Mouse (Mus musculus) right cerebral cortex, postnatal 4 days (tissue): ENCODE measurements around the gene Fanci.

ENCODE experiments used
- DNase-seq: peaks from one replicate; pipeline ENCODE4 v3.0.0-alpha.2; 2022

The Fanci gene

DNA sequence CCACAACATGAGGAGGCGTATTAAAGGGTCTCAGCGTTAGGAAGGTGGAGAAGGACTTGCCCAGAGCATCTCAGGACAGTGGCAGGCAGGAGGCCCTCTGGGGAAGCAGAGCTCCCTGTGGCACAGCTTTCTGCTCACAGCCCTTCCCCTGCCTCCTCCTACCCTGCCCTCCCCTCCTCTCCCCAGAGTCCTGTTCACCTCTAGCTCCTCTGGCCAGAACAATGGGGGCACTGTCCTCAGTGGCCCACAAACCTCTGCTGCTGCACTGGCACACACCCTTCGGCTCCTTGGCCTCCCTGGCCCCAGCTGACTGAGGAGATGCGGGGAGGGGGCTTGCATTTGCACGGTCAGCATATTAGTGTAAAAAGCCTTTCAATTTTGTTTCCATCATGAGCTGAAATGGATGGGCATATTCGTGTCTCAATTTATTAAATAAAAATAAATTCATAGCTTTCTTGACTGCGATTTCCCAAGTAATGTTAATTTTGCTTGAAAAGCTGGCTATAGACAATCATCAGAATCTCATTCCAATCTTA lies 3.0 kb upstream of the Fanci start:
- DNase-seq = no peak

DNA sequence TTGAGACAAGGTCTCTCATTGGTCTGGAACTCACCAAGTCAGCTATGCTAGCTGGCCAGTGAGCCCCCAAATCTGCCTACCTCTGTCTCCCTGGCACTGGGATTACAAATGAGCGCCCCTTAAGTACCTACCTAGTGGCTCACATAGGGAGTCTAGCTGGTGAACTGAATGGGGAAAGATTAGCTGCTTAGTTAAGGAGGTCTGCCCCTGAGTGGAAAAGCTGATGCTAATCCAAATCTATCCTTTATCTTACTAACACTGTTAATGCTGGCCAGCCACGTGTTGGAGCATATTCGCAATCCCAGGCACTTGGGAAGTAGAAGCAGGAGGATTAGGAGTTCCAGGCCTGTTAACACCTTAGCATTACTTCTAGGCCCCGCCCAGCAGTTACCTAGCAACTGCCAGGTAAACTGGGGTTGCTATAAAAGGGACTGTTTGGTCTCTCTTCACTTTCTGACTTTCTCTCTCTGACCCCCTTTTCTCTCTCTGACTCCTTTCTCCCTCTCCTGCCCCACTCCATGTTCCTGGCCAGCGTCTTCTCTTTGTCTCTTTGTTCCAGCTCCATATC lies 1.5 kb upstream of the Fanci start:
- DNase-seq = no peak

DNA sequence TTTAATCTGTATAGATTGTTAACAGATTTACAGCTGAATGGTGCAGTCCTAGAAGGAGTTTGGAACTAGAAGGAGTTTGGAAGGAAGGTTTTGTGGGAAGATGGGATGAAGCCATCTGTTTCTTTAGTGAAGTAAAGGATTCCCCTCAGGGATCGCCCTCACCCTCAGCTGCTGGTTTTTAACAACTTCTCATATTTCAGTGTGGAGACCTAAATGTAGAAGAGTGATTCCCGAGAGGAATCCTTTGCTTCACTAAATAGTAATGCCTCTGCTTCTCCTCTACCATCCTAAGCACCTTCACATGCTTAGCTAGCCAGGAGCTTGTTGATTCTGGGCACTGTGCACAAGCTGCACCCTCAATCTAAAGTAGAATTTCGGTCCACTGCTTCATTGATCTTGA lies 258 bp upstream of the Fanci start:
- no peak for DNase-seq

DNA sequence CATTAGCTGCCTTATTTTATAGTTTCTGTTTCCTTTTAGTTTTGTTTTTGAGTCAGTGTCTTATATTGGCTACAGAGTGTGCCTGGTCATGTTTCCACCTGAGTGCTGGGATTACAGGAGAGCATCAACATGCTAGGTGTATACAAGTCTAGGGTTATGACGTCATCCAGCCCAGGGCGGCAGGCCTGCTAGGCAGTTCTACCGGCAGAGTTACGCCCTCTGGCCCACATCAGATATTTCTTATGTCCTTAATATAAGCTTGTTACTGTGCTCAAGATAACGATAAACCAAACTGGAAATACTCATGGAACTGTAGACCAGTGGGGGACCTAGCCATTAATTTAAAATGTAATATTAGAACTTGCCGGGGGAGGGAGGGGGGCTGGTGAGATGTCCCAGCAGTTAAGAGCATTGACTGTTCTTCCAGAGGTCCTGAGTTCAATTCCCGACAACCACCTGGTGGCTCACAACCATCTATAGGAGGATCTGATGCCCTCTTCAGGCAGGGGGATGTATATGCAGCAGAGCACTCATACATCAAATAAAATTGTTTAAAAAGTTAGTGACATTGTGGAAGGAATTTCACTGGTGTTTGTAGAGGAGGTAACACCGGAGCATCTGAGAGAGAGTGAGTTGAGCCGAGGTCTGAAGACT lies 1.3 kb downstream of the Fanci start:
- no peak for DNase-seq

DNA sequence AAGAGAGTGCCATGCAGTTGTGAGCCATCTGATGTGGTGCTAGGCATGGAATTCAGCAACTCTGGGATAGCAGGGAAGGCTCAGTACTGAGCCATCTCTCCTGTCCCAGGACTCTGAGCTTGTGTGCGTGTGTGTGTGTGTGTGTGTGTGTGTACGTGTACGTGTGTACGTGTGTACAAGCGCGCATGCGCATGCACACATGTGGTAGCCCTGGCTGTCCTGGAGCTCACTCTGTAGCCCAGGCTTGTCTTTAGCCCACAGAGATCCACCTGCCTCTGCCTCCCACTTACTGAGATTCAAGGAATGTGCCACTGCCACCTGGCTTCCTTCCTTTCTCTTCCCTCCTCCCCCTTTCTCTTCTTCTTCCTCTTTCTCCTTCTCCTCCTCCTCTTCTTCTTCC lies 2.2 kb downstream of the Fanci start:
- no peak for DNase-seq

- DNase-seq = no peak
Measured at GRCm38 (mm10) chr7:79394666-79395065, 2.9 kb downstream of the Fanci start.

- DNase-seq = no peak
Measured at GRCm38 (mm10) chr7:79395186-79395585, 3.5 kb downstream of the Fanci start.

DNA sequence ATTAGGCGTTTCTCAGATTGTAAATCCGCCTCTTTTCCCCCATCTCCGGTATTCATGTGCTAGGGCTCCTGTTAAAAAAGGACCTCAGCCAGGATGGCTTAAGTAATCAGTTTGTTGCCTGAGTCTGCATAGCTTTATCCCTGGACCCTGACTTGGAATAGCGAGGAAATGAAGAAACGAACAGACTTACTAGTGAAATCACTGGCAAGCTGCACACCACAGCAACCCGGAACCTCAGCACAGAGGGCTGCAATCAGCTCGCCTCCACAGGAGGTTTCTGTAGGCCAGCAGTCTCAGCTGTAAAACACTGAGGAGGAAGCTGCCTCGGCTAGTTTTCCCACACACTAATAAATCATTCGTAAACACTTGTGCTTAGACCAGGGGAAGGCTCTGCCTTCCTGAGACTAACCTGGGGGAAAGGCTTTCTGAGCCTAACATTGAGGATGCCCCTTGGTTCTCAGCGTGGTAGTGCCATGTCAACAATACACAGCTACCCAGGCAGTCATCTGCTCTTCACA lies 5.8 kb downstream of the Fanci start:
- no peak for DNase-seq

GRCm38 (mm10) chr7:79398426-79398825 lies 6.7 kb downstream of the Fanci start:
- no peak for DNase-seq

- no peak for DNase-seq
Measured at GRCm38 (mm10) chr7:79398971-79399370, 7.2 kb downstream of the Fanci start.

DNA sequence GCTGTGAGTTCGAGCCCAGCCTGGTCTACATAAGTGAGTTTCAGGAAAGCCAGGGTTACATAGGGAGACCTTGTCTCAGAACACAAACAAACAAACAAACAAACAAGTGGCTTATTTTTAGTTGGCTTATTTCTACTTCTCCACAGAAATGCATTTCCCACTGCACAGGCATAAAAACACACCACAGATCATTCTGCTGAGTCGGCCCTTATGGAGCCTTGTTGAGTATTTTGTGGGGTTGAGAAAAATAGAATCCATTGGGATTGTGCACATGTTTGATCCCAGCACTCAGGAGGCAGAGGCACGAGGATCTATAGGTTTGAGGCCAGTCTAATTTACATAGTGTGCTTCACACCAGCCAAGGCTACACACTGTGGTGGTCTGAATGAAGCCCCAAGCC lies 8.6 kb downstream of the Fanci start:
- no peak for DNase-seq

GRCm38 (mm10) chr7:79414449-79415375 lies 23.0 kb downstream of the Fanci start:
- no peak for DNase-seq

- no peak for DNase-seq
Measured at GRCm38 (mm10) chr7:79419950-79420349, 28.2 kb downstream of the Fanci start.

GRCm38 (mm10) chr7:79422876-79423275 lies 31.1 kb downstream of the Fanci start:
- no peak for DNase-seq

GRCm38 (mm10) chr7:79425804-79426203 lies 34.1 kb downstream of the Fanci start:
- DNase-seq = no peak

- DNase-seq = no peak
Measured at GRCm38 (mm10) chr7:79428243-79428642, 36.5 kb downstream of the Fanci start.

GRCm38 (mm10) chr7:79440035-79440434 lies 48.3 kb downstream of the Fanci start:
- DNase-seq = no peak

GRCm38 (mm10) chr7:79447048-79447447 lies 55.3 kb downstream of the Fanci start:
- no peak for DNase-seq

DNA sequence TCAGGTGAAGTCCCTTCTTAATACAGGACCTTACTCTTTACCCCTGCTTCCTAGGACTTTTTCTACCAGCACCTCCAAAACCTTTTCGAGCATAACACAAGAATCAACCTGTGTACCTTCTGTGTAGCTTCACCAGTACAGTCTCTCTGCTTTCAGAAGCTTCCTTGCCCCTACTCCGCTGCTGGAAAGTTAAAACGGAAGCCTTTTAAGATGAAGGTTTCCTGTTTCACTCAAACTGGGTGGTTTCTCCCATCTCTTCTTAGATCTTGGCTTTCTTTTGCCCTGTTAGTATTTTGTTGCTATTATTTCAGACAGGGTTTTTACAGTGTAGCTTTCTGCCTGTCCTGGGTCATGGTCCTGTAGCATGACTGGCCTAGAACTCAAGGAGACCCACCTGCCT lies 55.8 kb downstream of the Fanci start:
- DNase-seq = no peak

DNA sequence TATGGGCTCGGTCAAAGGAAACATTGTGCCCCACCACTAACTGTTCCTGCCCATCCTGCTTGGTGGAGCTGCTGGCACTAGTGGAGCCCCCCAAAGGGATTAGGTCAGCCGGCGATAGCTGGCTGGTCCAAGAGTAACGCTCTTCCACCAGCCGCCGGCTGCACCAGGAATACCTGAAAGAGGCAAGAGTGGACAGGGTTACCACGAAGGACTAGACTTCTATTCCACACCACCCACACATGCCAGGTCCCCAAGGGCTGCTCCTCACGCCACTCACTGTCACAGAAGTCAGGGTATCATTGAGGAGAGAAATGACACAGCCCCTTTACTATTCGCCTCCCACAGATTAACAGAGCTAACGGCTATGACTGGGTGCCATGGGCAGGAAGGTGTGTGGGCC lies 70.0 kb downstream of the Fanci start:
- no peak for DNase-seq

DNA sequence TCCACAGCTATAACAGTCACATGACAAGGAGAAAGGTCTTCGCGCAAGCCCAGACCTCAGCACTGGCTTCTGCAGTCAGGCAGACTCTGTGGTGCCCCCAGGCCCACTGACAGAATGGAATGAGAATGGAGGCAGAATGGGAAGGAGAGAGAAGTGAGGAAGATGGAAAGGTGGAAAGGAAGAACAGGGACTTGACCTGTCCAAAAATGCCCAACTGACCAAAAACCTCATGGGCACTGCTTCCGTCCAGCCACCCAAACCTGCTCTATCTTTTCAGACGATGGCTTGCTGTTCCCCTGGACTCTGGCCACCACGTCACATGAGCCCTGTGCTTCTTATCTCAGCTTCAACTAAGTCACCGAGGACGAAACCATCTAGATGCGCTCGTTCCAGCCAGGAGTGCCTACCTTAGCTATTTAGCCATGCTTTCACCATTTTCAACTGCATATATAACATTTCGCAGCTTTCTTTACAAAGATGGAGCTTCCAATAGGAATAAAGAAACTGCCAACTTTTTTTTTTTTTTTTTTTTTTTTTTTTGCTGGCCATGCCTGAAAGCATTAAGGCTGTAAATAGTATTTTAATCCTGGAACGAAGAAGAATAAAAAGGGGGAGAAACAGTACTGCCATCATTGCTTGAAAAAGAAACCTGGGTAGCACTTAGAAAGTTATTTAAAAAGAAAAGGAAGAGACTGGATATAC lies 71.8 kb downstream of the Fanci start:
- DNase-seq = no peak

DNA sequence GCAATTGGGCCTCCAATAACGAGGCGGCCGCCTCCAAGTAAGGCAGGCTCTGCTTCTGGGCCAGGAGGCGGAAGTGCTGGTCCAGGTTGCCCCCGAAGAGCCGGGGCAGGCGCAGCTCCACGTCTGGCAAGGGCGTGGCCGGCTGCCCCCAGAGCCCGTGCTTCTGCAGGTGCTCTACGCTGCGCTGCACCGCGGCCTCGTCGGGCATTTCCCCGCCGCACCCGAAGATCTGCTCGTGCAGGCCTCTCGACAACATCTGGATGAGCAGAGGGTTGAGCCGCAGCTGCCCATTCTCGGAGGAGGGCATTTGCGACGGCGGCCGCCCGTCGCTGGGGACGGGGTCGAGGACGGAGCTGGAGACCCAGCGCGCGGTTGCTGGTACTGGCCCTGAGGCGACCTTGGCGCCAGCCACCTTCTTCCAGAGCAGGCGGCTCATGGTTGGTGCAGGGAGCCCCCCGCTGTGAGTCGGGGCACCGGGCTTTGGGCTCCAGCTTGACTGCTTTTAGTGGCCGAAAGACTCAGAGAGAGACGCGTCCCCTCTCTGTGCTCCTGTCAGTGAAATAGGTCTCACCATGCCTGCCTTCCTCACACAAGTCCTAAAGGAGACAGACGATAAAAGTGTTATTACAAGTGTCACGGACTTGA lies 73.2 kb downstream of the Fanci start:
- peak; percentile 27 for DNase-seq
